Mouse (Mus musculus) frontal cortex, adult (tissue): Measurements from ENCODE around the gene Pax6.

Experiments
- ATAC-seq: cut with Nextera tagmentation; 2 replicates; pipeline ENCODE4 v1.9.2; 2017; ENCODE audit warnings: mild to moderate bottlenecking, moderate library complexity, mixed read lengths; ENCODE audit not compliant: low TSS enrichment

The Pax6 gene

DNA sequence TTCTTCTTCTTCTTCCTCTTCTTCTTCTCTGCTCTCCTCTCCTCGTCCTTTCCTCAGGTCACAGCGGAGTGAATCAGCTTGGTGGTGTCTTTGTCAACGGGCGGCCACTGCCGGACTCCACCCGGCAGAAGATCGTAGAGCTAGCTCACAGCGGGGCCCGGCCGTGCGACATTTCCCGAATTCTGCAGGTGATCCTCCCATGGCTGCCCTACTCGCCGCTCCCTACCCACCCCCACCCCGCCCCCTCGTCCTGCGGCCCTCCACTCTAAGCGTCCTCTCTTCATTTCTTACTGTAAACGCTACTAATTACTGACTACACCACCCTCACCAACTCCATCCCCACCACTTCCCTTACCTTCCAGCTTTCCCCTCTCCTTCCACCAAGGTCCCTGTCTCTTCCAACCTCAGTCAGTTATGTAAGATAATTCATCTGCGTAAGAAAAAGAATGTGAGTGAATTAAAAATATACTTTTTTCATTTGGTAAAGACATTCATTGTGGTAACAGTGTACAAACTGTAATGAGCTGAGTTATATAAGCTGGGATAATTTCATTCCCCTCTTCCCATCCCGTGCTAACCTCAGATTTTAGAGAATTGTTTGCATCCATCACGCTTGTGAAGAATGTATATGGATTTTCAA is 15.2 kb downstream of the Pax6 start:
- ATAC-seq: no peak

DNA sequence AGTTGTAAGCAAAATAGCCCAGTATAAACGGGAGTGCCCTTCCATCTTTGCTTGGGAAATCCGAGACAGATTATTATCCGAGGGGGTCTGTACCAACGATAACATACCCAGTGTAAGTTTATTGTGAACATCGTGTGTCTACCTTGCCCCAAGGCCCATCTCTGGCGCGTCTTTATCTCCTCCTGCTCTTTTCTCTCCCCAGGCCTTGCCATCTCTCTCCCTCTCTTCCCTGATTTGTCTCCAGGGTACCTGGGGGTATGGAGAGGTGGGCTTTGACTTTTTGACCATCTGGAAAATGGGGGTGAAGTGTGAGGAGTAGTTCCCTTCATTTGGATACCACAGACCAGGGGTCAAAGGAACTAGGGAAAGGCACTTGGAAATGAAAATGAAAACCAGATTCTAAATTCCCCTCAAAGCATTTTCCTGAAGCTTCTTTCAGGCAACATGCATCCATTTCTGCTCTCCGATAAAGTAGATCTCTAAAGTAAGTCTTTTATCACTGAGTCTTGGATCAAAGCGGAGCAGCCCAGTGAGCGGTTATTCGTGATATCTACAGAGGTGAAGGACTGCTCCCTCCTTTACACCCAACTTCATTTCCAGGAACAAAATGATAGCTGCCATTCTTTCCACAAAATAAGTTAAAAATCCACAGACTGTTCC is 16.4 kb downstream of the Pax6 start:
- no peak for ATAC-seq

DNA sequence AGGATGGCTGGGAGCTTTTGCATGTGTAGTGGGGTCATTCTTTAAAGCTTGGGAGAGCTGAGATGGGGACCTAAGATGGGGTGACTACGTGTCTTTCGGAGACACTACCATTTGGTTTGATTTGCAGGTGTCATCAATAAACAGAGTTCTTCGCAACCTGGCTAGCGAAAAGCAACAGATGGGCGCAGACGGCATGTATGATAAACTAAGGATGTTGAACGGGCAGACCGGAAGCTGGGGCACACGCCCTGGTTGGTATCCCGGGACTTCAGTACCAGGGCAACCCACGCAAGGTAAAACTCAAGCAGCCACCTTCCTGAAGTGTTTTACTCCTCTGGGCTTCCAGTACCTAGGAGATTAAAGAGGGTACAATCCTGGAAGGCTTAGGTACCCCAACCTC is 17.0 kb downstream of the Pax6 start:
- no peak for ATAC-seq

DNA sequence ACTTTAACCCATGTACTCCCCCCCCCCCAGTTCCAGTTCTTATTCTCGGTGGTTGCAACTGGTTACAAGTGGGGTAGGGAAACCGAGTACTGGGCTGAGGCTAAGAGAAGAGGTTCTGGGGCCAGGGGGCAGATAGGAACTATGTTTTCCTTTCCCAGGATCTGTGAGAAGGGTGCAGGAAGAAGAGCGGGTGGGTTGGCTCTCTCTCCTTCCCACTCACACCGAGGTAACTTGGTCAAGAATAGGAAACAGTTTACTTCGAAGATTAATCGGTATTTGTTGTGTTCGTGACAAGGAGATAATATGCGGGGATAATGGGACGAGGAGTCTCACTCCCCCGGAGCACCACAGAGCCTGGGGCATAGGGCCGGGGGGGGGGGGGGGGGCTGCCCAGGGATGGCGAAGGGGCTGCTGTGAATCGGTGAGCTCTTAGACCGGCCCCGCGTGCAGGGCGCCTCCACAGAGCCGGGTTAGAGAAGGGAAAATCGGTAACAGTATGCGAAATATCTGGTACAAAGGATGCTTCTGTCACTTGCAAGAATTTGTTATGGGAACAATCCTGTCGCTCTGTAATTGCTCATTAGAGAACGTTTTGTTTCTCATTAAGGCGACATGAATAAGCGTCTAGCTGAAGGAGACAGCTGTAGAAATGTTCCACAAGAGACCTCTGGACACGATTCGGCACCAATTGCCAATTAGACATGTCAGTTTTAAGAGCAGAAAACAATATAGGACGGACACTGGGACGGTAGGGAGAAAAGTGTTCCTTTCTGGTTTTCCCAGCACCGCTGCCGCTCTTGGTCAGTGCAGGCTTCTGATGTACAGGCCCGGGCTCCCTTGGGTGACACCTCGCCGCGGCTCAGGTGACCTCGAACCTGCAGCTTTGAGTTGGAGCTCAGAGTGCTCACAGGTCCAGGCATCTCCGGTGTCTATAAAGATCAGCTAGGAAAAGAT is 17.9 kb downstream of the Pax6 start:
- ATAC-seq: no peak

DNA sequence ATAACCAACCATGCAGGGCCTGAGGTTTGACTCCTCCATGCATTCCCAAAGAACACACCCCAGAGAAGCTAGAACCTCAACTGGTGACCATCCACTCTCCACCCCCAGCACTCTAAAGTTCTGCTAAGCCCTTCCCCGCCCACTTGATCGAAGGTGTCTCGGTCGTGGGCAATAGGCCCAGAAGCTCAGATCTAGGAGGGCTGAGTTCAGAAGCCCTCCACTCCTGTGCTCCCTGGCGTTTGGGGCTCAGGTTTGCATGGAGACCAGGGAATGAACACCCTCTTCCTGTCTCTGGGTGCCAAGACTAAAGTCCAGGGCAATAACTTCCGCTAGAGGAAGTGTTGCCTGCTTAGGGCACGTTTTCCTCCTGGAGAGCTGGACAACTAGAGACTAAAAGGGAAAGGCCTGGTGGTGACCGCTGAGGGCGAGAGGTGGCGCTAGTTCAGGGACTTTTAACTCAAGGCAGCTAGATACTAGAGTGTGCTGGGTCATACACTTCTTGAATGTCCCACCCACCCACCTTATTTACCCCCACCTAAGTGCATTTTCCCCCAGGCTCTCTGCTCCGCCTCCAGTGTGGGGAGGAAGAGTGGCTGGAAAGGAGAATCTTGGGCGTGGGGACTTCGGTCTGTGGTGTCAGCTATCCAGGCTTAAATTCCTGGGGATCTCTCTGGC is 18.8 kb downstream of the Pax6 start:
- ATAC-seq: peak; percentile 33; the same call in 1 of the 2 replicates

DNA sequence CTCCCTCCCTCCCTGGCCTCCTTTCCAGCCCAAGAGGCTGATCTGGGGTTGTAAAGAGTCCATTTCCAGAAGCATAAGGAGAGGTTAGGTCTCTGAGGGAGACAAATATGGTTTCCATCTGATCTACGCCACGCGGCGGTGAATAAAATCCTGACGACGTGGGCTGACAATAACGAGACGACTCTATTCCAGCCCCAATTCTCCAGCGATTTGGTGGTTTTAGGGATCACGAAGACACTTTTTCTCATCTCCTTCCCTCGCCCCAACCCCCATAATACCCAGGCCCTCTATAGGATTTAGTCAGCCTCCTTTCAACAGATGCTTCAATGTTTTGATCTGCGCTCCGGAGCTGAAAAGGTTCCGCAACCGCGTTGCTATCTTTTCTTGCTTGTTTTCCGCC is 19.3 kb downstream of the Pax6 start:
- ATAC-seq: 0 out of 2 replicates have a peak, but pooled peaks have one; percentile 26

DNA sequence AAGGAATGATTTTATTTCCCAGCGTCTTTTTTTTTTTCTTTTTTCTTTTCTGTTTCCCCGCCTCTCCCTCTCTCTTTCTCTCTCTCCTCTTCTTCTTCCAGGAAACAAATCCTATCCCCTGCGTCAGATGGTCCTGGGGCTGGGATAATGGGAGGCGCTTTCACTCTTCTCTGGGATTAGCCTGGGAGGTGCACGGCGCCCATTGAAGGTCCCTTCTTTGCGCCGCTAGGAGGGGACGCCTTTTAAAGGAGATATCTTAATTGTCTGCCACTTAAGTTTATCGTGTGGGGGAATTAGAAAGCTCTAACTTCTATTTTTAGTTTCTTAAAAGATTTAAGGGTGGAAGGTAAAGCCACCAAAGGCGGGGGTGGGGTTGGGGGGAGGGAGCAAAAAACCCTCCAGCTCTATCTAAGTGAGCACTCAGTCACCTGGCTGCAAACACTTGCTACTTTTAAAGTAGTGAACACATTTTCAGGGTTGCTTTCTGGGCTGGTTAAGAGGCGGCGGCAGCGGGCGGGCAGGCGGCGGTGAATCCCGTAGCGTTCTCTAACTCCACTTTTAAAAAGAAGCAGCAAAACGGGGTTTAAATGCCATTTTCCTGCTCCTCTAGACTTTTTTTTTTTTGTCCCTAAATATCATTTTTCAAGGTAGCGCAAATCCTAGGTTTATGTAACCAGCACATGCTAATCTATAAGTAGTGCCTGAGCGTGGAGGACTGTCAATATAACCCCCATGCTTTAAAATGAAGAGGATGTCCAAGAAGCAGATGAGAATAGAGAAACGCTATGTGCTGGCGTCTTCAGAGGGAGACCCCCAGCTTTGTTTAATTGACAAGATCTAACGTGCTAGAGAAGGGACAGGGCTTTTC is 20.0 kb downstream of the Pax6 start:
- ATAC-seq: 0 out of 2 replicates have a peak, but pooled peaks have one; percentile 42

DNA sequence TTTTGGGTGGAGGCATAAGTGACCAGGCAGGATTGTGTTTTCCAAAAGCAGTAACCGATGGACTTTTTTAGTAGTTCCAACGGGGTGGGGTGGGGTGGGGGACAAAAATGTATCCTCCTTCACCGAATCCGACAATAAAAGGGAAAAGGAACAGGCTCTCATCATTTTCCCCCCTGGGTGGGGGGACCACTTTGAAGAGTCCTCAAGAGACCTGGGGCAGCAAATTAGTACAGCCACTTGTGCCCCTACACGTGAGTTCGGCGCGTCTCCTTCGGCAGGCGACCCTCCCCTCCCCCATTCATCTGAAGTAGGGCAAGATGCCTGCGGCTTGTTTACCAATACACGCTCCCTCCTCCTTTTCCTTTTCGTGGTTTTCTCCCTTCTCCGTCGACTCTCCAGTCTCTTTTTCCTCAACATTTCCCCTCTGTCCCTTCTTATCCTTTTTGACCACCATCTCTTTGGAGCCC is 20.6 kb downstream of the Pax6 start:
- no peak for ATAC-seq

DNA sequence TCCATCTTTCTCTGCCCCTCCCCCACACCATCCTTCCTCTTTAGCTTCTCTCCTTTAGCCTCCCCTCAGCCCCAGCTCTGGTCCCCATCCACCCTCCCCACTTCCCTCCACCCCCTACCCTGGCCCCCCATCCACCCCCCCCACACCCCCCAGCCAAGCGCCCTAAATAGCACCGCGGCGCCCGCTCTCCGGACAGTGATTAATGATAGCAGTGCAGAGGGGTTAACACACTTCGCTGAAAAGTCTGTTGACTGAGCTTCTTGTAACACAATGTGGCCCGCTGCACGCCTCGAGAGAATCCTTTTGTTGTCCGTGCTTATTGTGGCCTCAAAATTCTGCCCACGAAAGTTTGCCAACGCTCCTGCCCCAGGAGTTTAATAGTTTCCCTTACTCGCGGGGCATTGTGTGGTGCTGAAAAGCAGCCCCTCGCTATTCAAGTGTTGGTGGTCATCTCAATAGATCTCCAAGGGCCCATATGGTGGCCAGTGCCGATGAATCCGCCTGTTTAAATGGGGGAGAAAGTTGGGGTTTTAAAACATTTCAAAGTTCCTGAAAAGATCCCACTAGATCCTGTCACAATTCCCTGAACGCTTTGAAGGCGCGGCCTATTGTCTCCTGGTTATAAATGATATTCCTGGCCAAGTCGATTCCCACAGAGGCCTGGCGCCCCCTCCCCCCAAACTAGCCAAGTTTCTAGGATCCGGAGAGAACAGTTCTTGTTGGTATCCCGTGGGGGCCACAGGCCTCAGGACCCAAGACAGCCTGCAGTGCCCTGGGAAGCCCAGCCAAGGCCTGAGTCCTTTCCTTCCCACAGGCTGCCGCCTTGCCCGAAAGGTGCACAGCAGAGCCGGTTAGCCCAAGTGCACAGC is 21.3 kb downstream of the Pax6 start:
- no peak for ATAC-seq

DNA sequence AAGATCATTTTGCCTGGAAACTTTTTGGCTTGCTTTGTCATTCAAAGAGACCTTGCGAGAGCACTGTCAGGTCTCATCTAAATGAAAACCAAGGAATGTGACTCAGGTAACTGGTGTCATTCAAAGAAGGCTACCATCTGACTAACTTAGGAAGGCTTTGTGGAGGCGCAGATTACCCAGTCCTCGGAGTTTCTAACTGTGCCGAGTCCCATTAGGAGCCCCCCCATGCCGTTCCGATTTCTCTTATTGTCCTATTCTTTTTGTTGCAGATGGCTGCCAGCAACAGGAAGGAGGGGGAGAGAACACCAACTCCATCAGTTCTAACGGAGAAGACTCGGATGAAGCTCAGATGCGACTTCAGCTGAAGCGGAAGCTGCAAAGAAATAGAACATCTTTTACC is 22.6 kb downstream of the Pax6 start:
- no peak for ATAC-seq

DNA sequence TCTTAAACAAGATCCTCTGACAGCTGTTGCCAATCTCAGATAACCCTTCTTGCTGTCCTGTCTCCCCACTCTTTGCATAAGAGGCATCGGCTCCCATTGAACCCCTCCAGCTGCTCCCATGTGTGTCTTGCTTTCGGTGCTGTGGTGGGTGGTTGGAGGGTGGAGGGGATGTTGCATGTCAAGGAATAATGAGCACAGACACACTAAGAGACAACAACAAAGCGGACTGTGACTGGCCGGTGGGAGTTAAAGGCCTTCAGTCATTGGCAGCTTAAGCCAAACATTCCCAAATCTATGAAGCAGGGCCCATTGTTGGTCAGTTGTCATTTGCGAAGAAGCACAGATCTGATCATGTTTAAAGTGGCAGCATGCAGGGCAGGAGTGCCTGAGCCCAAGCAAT is 29.0 kb downstream of the Pax6 start:
- ATAC-seq: no peak

DNA sequence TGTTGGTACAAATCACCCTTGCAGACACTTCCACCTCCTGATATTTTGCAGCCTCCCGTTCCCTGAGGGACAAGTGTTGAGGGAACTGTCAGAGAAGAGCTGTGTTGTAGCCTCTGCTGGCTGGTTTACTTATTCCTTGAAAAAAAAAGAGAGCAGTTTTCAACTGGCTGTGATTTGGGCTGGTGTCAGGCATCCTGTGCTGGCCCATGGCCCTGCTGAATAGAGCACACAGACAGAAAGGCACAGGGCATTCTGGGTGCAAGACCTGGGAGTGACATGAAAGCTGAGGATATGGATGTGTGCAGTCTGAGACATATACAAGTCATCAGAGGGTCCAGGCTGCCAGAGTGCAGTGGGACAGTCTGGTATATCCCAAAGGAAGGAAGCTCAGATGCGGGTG is 29.9 kb downstream of the Pax6 start:
- ATAC-seq: no peak

DNA sequence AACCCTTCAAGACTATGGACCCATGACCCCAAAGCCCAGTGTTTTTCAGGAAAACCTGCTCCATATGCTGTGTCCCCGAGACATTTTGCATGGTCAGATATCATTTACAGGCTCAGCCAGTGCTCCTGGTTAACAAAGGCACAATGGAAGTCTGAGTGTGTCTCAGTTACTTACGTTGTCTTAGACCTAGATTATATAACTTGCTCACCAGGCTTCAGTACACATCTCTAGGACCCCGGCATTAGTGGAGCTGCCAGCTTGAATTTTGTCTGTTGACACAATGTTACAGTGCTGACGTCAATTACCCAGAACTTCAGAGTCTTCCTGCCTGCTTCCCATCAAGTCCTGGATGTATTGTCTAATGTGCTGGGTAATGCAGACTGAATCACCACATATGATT is 33.1 kb downstream of the Pax6 start:
- ATAC-seq: no peak

DNA sequence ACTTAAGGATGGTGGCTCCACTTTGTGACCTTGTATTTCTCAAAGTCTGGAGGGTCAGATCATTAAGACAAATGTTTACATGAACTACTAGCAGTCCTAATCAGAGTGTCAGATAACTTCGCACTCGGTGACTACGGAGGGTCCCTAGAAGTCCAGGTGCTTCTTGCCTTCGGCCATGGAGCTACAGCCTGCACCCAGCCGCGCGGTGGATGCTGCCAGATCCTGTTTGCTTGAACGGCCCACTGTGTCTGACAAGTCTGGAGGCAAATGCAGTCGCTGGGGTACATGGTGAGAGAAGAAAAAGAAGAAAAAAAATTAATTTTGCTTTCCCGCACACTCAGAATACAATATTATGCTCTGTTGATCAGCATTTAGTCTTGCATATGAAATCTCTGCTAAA is 33.9 kb downstream of the Pax6 start:
- ATAC-seq: no peak

DNA sequence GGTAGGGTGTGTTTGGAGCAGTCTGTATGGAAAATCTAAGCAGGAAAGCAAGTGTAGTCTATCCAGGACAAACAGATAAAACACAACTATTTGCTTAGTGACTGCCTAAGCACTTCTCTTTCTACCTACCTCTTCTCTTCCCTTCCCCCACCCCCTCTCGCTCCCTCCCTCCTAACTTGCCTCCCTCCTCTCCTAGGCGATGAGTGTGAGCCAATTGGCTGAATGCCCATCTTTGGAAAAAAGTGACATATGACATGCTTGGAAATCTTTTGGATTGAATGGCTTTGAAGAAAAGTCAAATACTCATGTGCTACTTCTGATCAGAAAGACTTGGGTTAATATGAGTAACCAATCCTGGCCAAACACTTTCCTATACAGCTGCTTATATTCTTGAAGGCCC is 36.6 kb downstream of the Pax6 start:
- ATAC-seq: no peak

DNA sequence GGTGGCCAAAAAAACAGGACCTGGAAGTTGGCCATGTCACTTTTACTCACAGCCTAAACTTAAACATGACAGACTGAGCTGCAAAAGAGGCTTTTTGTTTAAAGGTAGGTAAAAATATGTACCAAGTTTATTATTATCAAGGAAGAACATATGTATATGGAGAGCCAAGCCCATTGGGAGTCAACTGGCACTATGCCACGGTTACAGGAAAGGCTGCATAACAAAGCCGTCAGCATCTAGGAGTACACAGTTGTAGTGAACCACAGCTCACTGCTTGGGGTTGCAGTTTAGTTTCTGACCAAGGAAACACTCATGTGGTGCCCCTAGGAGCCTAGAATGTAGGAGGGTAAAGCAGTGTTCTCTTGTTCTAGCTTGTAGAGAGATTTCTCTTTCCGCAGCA is 40.4 kb downstream of the Pax6 start:
- ATAC-seq: no peak

DNA sequence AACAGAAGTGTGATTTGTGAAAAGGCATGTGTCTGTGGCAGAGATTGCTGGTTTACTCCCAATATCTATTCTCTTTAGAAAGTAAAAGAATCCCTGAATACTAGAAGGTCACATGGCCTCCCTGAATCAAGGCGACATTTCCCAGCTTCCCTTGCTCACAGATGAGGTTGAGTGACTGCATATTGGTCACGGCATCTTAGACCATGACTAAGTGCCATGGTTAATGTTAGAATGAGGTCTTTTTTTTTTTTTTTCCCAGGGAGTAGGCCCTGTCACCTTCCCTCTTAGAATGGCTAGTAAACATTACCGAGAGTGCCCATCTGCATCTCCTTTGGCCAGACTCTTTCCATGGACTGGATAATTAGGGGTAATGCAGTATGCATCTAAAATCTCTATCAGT is 41.8 kb downstream of the Pax6 start:
- ATAC-seq: no peak

DNA sequence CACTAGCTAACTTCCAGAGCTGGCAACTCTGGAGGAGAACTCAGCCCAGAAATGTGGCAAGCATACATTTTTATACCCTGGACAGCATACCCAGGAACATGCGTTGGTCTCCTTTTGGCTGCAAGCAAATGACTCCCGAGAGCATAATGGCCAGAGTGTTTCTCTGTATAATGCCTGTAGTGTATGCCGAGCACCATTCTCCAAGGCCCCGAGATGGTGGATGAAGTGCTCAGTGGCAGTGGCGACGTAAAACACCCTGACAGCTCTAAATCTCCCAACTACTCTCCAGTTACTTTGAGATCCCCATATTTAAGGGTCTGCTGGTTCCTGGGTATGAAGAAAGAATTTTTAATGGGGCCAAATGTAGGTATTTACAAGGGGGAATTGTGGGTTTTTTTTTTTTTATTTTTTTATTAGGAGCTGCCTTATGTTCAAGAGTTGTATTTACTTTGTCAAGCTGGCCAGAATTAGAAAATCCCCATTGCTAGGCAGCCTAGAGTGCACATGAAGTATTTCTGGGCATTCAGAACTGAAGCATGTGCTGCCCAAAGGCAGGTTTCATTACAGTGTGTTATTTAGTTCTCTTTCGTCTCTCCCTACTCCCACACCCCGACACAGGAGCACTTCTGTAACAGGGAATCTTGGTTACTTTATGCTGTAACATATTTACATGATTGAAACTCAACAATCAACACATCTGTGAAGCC is 46.9 kb downstream of the Pax6 start:
- ATAC-seq: no peak; the same call in 1 of the 2 replicates

DNA sequence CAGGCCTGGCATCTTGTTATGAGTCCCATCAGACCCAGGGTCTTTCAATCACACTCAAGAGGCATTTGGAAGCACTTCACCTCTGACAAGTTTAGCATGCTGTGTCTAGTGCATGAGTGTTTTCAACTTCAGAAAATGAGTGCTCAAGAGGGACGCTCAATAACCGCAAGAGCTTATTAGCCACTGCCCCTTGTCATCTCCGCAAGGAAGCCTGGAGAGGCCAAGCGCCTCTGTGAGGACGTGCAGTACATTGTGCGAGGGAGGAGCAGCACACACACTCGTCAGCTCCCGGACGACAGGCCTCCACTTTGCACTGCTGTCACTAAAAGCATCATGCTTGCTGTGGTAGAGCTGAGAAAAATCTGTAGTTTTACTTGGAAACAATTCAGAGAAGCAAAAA is 58.0 kb downstream of the Pax6 start:
- ATAC-seq: no peak
